Mouse (Mus musculus): ENCODE results near the gene Galnt10.

DNA sequence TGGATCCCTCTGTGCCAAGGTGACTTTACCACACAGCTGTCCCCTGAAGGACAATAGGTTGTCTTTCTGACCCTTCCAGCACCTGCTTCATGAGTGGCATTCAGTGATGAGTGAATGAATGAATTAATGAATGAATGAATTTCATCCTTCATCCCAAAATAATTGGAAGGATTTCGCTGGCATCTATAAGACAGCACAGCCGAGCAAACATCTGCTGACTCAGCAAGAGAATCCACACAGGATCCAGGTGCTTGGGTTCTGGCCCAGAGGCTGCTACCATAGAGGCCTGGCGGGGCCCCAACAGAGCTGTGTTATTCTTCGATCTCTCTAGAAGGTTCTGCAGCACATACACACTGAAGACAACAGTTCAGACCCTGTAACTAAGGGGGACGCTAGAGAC is 125.5 kb downstream of the Galnt10 start:
- no peak for TF ChIP-seq CTCF (IDR thresholded peaks at IDR 0.05)
- no peak for TF ChIP-seq EP300 (IDR thresholded peaks at IDR 0.05)

All from lung, postnatal 0 days (tissue).